Mouse (Mus musculus): ENCODE results near the gene Csrnp3. TPM values are rescaled to one million over a fixed set of nuclear protein-coding genes. Genes with fewer than 3 reads are reported as not detected.

Gene Csrnp3
- polyA plus RNA-seq, 1 experiment, result 0.08 TPM

GRCm38 (mm10) chr2:65956727-65957126 is 111.2 kb downstream of the Csrnp3 start:
- no peaks in the 10 kb centered on the region for H3K4me1 ChIP-seq (replicated peaks; ENCODE audit: control insufficient read depth, insufficient read depth, low read length)
- H3K36me3 ChIP-seq (ENCODE audit: control insufficient read depth, insufficient read depth, low read length), result no peaks in the 10 kb centered on the region
- DNase-seq, result no peak
- no peaks in the 10 kb centered on the region for H3K27me3 ChIP-seq (ENCODE audit: control insufficient read depth, insufficient read depth, low read length)
- H3K4me3 ChIP-seq (ENCODE audit: control insufficient read depth, insufficient read depth, low read length), result no peak overlapping the region
- 93% methylated on average over 9 of the region's 9 CpGs for WGBS
- no peak overlapping the region for H3K27ac ChIP-seq (ENCODE audit: control insufficient read depth, insufficient read depth, low read length)
- TF ChIP-seq CTCF (IDR thresholded peaks at IDR 0.05; ENCODE audit: borderline replicate concordance, control insufficient read depth, extremely low read depth, insufficient read depth, low read length, poor library complexity), result no peak
- no peak for TF ChIP-seq POLR2A (IDR thresholded peaks at IDR 0.05; ENCODE audit: control insufficient read depth, extremely low read depth, insufficient read depth, low read length, poor library complexity)

GRCm38 (mm10) chr2:65963420-65963819 is 117.9 kb downstream of the Csrnp3 start:
- 81% methylated on average over 4 of the region's 4 CpGs for WGBS
- Histone ChIP-seq H3K4me3 (ENCODE audit: control insufficient read depth, insufficient read depth, low read length) (no peak overlapping the region), H3K4me1 (replicated peaks; ENCODE audit: control insufficient read depth, insufficient read depth, low read length) (no peaks in the 10 kb centered on the region), H3K27me3 (ENCODE audit: control insufficient read depth, insufficient read depth, low read length) (no peaks in the 10 kb centered on the region), H3K36me3 (ENCODE audit: control insufficient read depth, insufficient read depth, low read length) (no peaks in the 10 kb centered on the region), H3K27ac (ENCODE audit: control insufficient read depth, insufficient read depth, low read length) (no peak overlapping the region)
- no peak for DNase-seq
- TF ChIP-seq POLR2A (IDR thresholded peaks at IDR 0.05; ENCODE audit: control insufficient read depth, extremely low read depth, insufficient read depth, low read length, poor library complexity) (no peak), CTCF (IDR thresholded peaks at IDR 0.05; ENCODE audit: borderline replicate concordance, control insufficient read depth, extremely low read depth, insufficient read depth, low read length, poor library complexity) (no peak)

DNA sequence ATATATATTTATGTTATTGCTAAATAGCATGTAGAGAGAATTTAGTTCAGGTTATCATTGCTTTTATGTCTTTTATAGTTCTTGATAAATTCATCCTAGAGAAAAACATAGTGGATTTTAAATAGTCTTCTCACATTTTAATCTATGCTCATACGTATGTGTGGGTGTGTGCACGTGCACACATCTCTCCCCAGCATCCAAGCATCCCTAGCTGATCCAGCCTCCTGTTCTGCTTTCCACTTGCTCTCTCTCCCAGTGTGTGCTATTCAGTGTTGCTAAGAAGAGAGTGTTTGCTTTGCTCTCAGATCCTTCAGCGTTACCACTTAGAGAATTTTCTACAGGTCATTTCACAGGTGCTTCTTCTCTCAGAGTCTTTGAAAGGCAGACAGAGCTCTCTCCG is 123.2 kb downstream of the Csrnp3 start:
- Histone ChIP-seq H3K27ac (ENCODE audit: control insufficient read depth, insufficient read depth, low read length) (no peak overlapping the region), H3K4me3 (ENCODE audit: control insufficient read depth, insufficient read depth, low read length) (no peak overlapping the region), H3K4me1 (replicated peaks; ENCODE audit: control insufficient read depth, insufficient read depth, low read length) (no peaks in the 10 kb centered on the region), H3K27me3 (ENCODE audit: control insufficient read depth, insufficient read depth, low read length) (no peaks in the 10 kb centered on the region), H3K36me3 (ENCODE audit: control insufficient read depth, insufficient read depth, low read length) (no peaks in the 10 kb centered on the region)
- TF ChIP-seq POLR2A (IDR thresholded peaks at IDR 0.05; ENCODE audit: control insufficient read depth, extremely low read depth, insufficient read depth, low read length, poor library complexity) (no peak), CTCF (IDR thresholded peaks at IDR 0.05; ENCODE audit: borderline replicate concordance, control insufficient read depth, extremely low read depth, insufficient read depth, low read length, poor library complexity) (no peak)
- DNase-seq, result no peak
- 94% methylated on average over 4 of the region's 4 CpGs for WGBS

DNA sequence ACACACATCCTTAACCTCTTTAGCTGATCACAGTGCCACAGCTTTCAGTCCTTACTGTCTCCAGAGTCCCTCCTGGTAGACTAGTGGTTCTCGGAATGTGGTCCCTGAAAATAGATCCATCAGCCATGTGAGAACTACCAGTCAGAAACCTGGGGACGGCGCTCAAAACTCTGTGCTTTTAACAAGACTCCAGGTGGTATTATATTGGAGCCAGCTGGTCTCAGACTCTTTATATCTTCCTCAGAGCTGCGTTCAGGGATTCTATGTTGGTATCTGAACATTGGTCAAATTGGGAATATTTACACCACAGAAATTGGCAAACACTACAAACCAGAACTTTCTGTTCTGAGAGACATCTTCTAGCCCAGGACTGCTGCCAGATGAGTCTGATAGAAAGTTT is 128.3 kb downstream of the Csrnp3 start:
- H3K27ac ChIP-seq (ENCODE audit: control insufficient read depth, insufficient read depth, low read length), result no peak overlapping the region
- no peaks in the 10 kb centered on the region for H3K4me1 ChIP-seq (replicated peaks; ENCODE audit: control insufficient read depth, insufficient read depth, low read length)
- no peaks in the 10 kb centered on the region for H3K27me3 ChIP-seq (ENCODE audit: control insufficient read depth, insufficient read depth, low read length)
- H3K4me3 ChIP-seq (ENCODE audit: control insufficient read depth, insufficient read depth, low read length), result no peak overlapping the region
- WGBS, result 92% methylated on average over 4 of the region's 4 CpGs
- TF ChIP-seq CTCF (IDR thresholded peaks at IDR 0.05; ENCODE audit: borderline replicate concordance, control insufficient read depth, extremely low read depth, insufficient read depth, low read length, poor library complexity), result no peak
- TF ChIP-seq POLR2A (IDR thresholded peaks at IDR 0.05; ENCODE audit: control insufficient read depth, extremely low read depth, insufficient read depth, low read length, poor library complexity), result no peak
- no peak for DNase-seq
- no peaks in the 10 kb centered on the region for H3K36me3 ChIP-seq (ENCODE audit: control insufficient read depth, insufficient read depth, low read length)

- Histone ChIP-seq H3K4me3 (ENCODE audit: control insufficient read depth, insufficient read depth, low read length) (no peak overlapping the region), H3K4me1 (replicated peaks; ENCODE audit: control insufficient read depth, insufficient read depth, low read length) (no peaks in the 10 kb centered on the region), H3K27me3 (ENCODE audit: control insufficient read depth, insufficient read depth, low read length) (no peaks in the 10 kb centered on the region), H3K27ac (ENCODE audit: control insufficient read depth, insufficient read depth, low read length) (no peak overlapping the region), H3K36me3 (ENCODE audit: control insufficient read depth, insufficient read depth, low read length) (no peaks in the 10 kb centered on the region)
- 90% methylated on average over 5 of the region's 5 CpGs for WGBS
- TF ChIP-seq POLR2A (IDR thresholded peaks at IDR 0.05; ENCODE audit: control insufficient read depth, extremely low read depth, insufficient read depth, low read length, poor library complexity) (no peak), CTCF (IDR thresholded peaks at IDR 0.05; ENCODE audit: borderline replicate concordance, control insufficient read depth, extremely low read depth, insufficient read depth, low read length, poor library complexity) (no peak)
- no peak for DNase-seq
Observed at GRCm38 (mm10) chr2:65975383-65975782, 129.8 kb downstream of the Csrnp3 start.

DNA sequence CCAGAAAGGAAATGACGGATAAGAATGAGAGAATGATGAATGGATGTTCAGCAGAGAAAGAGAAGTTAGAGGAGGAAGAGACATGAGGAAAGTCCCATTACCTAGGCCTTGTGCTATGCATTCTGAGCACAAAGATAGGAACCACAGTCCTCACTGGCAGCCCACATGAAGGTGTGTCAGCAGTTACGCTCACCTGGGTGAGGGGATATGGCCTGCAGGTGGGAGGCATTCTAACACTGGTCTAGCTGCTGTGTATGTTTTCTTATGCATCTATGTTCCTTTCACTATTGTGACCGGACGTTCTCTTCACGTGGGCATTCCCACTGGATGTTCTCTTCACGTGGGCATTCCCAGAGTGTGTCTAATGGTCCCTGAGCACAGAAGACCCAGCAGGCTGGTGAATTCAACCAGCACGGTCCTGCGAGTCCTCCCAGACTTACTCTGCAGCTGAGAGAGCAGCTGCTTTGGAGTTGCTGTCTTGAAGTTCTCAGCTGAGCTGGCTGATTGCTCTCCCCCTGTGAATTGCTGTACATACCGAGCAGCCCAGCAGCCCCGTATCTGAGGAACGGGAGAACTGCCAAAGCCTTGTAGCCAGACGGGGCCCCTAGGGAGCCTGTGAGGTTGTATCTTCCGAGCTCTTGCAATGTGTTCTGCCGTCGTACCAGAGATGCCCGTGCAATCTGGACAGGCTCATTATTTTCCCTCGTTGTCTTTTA is 133.9 kb downstream of the Csrnp3 start:
- WGBS, result 88% methylated on average over 17 of the region's 17 CpGs
- no peaks in the 10 kb centered on the region for H3K36me3 ChIP-seq (ENCODE audit: control insufficient read depth, insufficient read depth, low read length)
- no peaks in the 10 kb centered on the region for H3K27me3 ChIP-seq (ENCODE audit: control insufficient read depth, insufficient read depth, low read length)
- TF ChIP-seq POLR2A (IDR thresholded peaks at IDR 0.05; ENCODE audit: control insufficient read depth, extremely low read depth, insufficient read depth, low read length, poor library complexity) (no peak), CTCF (IDR thresholded peaks at IDR 0.05; ENCODE audit: borderline replicate concordance, control insufficient read depth, extremely low read depth, insufficient read depth, low read length, poor library complexity) (no peak)
- no peaks in the 10 kb centered on the region for H3K4me1 ChIP-seq (replicated peaks; ENCODE audit: control insufficient read depth, insufficient read depth, low read length)
- DNase-seq, result no peak
- H3K4me3 ChIP-seq (ENCODE audit: control insufficient read depth, insufficient read depth, low read length), result no peak overlapping the region
- H3K27ac ChIP-seq (ENCODE audit: control insufficient read depth, insufficient read depth, low read length), result no peak overlapping the region

- 52% methylated on average over 6 of the region's 6 CpGs for WGBS
- Histone ChIP-seq H3K36me3 (ENCODE audit: control insufficient read depth, insufficient read depth, low read length) (no peaks in the 10 kb centered on the region), H3K27me3 (ENCODE audit: control insufficient read depth, insufficient read depth, low read length) (no peaks in the 10 kb centered on the region), H3K27ac (ENCODE audit: control insufficient read depth, insufficient read depth, low read length) (no peak overlapping the region), H3K4me3 (ENCODE audit: control insufficient read depth, insufficient read depth, low read length) (no peak overlapping the region), H3K4me1 (replicated peaks; ENCODE audit: control insufficient read depth, insufficient read depth, low read length) (no peaks in the 10 kb centered on the region)
- DNase-seq, result no peak
- TF ChIP-seq CTCF (IDR thresholded peaks at IDR 0.05; ENCODE audit: borderline replicate concordance, control insufficient read depth, extremely low read depth, insufficient read depth, low read length, poor library complexity) (no peak), POLR2A (IDR thresholded peaks at IDR 0.05; ENCODE audit: control insufficient read depth, extremely low read depth, insufficient read depth, low read length, poor library complexity) (no peak)
Observed at GRCm38 (mm10) chr2:65981470-65981869, 135.9 kb downstream of the Csrnp3 start.
